Mouse (Mus musculus): ENCODE results near the gene Zswim8. TPM values are rescaled to one million over a fixed set of nuclear protein-coding genes. Genes with fewer than 3 reads are reported as not detected.

The Zswim8 gene
- total RNA-seq, 2 experiments from 2014 or later = 165 to 186 TPM

DNA sequence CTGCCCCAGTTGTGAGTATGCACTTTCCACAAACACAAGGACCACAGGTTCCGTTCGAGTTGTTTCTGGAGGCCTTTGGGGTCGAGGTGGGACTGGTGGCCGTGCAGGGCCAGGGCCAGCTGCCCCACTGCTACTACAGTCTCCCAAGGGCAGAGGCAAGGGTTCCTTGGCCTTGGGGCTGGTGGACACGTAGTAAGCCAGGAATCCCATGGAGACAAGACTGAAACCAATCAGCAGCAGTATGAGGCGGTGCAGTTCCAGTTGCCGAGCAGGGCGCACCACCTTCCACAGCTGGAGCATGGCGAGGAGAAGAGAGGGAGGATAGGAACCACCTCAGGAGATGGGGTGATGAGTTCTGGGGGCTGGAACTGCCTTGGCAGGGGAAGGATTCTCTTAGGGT lies 22.5 kb downstream of the Zswim8 start:
- DNase-seq (ENCODE audit: low spot score in 2 of 2) = no peak

DNA sequence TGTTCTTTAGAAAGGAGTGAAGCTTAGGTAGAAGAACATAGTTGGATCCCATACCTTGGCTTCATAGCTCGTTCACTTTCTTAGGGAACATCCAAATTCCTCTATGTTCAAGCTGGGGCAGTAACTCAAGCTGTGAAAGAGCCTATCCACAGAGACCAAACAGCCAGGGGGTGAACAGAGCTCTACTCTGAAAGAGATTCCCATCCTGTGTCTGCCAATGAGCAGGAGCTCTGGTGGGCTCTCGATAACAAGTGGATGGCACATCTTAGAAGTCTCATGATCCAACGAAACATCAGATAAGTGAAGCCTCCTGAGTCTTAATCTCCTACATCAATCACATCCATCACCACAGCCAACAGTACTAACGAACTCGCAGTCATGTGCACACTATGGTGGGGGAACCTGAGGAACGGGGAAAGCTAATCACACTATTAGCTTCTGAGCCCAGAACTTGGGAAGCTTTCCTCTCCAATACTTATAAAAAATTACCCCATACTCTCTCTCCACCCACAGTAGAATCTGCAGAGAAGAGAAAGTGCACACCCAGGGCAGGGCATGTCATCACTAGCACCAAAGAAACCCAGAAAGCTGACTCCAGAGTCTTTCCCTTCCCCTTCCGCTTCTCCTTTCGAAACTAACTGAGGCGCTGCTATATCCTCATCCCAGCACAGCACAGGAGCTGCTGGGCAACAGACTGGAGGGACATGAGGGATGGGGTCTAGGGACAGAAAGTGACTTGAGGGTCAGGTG lies 23.7 kb downstream of the Zswim8 start:
- no peak for DNase-seq (ENCODE audit: low spot score in 2 of 2)

DNA sequence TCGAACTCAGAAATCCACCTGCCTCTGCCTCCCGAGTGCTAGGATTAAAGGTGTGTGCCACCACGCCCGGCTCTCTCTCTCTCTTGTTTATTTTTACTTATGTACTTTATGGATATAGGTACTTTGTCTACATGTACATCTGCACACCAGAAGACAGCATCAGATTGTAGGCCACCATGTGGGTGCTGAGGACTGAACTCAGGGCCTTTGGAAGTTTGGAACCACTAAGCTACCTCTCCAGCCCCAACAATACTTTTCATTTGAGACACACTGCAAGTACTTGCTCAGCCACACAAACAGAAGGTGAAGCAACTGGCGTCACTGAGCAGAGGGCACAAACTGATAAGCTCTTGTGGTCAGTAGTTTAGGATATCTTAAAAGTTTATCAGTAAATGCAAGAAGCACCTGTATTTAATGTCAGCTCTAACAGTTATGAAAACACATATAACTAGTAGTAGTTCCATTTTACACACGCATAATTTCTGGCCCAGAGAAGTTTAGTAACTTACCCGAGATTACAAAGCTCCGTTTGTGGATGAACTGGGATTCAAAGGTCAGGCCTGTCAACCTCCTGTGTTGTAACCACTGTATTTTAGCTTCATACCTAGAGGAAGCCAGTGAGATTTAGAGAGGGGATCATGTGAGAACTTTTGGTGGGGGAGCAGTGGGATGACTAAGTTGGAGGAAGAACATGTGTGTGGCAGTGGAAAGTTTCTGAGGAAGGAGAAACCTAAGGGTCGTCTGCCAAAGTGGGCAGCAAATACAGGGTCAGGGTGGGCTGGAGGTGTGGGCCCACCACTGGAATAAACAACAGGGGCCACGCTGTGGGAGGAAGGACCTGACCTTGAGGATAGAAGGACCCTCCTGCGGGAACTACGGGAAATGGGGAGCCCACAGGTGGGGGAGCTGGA lies 25.9 kb downstream of the Zswim8 start:
- no peak for DNase-seq (ENCODE audit: low spot score in 2 of 2)

DNA sequence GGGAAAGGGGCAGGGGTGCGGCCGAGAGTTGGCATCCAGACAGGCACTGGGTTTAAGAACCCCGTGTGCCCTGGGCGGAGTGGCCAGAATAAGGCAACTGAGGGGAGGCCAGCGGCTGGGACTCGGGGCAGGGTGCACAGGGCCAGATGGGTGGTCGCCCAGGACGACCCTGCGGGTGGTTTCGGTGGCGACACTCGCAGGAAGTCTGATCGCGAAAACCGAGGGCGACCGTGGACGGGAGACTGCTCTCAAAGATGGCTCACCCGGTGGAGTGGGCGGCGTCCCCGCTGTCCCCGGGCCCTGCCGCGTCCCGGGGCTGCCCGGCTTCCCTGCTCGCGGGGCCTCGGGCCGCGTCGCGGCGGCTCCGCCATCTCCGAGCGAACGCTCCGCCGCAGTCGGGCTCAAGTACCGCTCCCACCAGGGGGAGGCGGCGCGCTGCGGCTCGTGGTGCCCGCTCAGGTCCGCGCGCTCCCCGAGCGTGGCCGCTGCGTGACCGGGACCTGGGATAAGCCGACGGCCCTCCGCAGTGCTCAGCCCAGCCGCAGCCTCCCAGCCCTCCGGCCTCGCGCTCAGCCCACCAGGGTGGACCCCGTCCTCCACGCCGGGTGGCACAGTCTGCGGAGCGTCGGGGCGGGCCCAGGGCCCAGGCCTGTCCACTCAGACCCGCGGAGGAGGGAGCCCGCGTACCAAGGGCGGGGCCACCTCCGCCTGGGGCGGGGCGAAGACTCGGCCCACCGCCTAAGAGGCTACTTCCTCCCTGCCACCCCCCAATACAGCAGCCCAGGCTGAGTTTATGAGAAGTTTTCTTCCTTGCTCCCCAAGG lies 26.8 kb downstream of the Zswim8 start, which contains the start of gene Ndst2:
TSS of gene Ndst2 (minus strand) at position 611 of the 823 bp plus-strand sequence.
- peak; percentile 76 to 83 for DNase-seq (ENCODE audit: low spot score in 2 of 2)

DNA sequence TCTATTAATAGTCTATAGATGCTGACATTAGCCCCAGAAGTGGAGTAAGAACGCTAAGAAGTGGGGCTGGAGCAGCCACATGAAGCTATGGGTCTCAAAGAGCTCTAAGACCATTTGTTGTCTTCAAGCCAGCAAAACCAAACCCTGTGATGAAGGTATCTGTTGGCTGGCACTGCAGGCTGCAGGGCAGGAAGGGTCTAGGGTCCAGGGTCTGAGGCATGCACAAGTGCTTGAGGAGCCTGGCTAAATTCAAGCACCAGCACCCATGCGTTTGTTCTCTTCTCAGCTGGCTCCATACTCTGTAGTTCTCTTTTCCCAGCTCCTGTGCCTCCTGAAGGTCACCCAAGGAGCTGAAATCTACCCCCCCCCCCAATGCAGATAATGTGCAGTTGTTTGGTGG lies 27.7 kb downstream of the Zswim8 start:
- no peak for DNase-seq (ENCODE audit: low spot score in 2 of 2)

DNA sequence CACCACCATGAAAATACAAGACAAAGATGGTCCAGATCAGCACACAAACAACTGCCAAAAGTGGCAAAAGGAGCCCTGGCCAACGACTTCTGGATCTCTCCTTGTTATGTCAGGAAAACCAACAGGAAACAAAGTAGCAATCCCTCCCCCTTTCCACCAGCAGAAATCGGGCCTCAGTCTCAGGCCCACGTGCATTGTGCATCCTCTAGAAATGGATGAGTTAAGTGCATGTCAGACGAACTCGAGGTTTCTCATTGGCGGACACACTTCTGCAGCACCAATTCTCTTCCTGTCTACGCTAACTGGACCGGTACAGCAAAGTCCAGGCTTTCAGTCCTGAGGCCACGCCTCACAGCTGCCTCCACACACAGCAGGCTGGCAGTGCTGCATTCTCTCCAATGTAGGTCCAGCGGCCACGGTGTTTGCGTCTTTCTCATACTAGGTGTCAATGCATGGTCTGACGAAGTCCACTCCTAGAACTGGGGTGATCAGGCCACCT lies 28.6 kb downstream of the Zswim8 start:
- DNase-seq (ENCODE audit: low spot score in 2 of 2) = no peak

DNA sequence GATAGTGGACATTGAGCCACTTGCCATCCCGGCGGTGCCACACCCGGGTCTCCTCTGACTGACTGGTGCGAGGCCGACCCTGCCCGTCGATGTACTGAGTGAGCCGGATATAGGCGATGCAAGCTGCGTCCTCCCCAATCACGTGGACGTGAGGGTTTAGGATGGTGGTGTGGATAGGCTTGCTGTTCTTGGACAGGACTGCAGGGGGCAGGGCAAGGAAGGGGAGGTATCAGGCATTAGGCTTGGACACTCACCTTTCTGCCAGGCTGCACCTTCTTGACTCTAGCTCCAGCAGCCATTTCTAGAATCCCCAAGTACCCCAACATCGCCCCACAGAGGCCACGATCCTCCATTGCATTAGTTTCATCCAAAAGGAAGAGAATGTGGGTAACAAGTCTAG lies 30.0 kb downstream of the Zswim8 start:
- DNase-seq (ENCODE audit: low spot score in 2 of 2) = no peak

DNA sequence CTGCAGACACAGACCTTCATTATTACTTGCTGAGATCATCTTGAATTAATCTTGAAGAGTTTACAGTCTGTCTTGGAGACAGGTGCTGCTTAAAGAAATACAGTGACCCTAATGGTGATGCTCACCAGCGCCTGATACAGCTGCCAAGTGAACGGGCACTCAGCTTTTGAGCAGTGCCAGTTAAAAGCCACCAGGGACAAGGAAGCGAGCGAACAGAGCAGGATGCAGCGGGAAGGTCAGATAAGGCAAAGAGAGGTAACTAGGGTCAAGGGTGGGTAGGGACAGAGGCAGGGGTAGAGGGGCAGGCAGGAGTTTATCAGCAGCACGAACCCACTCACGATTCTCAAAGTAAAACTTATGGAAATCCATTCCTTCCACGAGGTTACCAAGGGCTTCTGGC lies 31.2 kb downstream of the Zswim8 start:
- DNase-seq (ENCODE audit: low spot score in 2 of 2) = no peak

DNA sequence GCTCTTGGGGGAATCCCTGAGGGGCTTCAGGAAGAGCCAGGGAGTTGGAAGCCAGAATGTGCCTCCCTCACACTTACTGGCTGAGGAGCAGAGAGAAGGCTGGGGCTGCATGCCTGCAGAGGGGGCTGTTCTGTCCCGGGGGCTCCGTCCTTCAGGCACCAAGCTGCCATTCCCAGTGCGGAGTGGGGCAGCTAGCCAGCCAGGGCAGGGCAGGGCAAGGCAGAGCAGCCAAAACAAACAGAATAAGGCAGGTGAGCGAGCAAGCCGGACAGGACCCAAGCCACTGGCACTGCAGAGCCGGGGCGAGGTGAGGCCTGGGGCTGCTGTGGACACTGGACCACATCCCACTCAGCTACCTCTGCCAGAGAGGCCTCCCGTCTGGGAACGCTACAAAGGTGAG lies 33.9 kb downstream of the Zswim8 start:
- no peak for DNase-seq (ENCODE audit: low spot score in 2 of 2)

DNA sequence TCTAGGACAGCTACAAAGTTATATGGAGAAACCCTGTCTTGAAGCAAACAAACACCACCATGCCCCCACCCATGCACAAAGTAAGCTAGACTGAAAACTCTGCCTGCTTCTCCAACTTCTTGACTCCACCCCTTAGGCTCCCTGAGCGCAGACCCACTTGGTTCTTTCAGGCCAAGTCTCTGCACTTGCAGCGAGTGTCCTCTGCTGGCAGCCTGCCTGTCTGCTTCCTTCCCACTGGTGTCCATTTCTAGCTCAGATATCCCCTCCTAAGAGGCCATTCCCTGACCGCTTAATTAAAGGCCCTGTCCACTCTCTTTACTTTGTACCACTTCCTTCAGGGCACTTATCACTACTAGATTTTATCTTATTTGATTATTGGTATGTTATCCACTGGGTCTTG lies 36.3 kb downstream of the Zswim8 start:
- DNase-seq (ENCODE audit: low spot score in 2 of 2) = no peak

DNA sequence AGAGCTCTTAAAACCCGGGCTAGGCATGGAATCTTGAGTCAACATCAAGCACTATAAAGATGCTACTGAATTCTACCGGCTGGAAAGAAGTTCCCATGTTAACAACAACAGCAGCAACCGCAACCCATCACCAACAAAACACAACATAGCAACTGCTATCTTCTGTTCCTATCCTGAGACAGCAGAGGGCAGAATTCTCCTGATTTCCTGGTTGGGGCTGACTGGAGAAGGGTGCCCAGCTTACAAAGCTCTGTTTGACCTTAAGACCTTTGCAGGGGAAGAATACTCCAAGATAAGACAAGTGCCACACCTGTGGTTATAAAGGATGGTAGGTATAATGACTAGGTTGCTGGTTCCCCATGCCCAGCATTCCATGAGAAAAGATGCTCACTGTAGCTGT lies 39.6 kb downstream of the Zswim8 start:
- no peak for DNase-seq (ENCODE audit: low spot score in 2 of 2)

DNA sequence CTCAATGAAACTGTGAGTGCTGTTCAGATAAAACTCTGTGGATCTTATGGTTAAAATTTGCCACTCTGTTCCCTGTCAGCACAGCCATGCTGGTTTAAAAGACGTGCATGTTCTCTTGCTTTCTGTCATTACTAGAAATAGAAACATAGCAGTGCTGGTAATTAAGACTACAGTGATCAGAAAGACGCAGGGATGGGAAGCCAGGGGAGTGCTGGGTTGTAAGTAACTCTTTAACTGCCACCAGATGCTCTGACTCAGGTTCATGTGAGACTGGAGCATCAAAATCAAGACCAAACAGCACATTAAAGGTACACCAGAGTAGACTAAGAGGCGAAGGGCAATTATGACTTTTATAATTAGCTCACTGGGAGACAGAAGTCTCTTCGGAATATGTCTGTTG lies 41.0 kb downstream of the Zswim8 start:
- no peak for DNase-seq (ENCODE audit: low spot score in 2 of 2)

DNA sequence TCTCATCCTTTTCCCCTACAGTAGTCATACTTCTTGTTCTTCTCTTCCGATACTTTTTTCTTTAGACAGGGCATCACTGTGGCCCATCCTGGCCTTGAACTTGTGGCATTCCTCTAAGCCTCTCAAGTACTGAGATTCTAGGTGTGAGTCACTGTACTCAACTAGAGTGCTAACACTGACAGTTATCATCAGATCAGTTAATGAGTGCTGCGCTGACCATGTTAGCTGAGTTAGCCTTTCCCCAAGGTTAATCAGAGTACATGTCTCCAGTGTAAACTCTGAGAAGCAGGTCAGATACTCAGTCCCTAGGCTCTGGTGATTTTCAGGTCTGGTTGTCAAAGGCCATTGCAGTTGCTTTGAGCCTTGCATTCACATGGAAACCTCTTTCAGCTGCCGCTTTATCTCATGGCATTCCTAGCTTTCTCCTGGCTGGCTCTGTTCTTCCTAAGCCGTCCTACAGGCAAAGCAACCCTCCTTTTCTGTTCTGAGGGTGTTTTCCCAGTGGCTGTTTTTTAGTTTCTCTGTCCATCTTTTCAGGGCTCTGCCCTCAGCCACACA lies 42.2 kb downstream of the Zswim8 start:
- DNase-seq (ENCODE audit: low spot score in 2 of 2) = no peak

DNA sequence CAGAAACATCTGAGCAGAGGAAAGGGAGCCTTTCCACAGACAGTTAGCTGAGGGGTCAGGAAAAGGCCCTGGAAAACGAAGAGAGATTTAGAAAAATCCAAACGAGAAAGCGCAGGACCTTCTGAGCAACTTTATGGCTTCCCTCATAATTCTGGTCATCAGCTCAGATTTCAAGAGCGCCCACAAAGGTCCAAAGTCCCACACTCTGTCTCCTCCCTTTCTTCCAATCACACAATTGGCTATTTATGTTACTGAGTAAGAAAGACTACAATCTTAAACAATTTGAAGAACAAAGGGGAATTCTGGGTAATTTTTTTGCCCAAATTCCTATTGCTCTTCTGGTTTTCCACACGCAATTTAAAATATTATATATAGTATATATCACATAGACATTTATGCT lies 43.2 kb downstream of the Zswim8 start:
- no peak for DNase-seq (ENCODE audit: low spot score in 2 of 2)

DNA sequence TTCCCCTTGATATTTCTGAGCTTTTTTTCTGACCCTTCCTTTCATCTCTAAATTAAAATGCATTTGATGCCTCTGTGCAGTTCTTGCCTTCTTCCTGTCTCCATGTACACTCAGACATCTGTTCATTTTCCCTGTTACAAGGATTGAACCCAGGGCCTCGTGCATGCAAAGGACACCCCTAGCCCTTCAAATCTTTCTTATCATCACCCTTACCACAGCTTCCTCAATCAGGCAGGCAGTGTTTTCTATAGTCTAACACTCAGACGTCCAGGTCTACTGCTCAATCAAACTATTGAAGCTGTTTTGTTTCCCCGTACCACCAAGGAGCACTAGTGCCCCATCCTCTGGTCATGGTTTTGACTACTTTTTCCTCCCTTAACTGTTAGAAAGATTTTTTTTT lies 46.4 kb downstream of the Zswim8 start:
- no peak for DNase-seq (ENCODE audit: low spot score in 2 of 2)

DNA sequence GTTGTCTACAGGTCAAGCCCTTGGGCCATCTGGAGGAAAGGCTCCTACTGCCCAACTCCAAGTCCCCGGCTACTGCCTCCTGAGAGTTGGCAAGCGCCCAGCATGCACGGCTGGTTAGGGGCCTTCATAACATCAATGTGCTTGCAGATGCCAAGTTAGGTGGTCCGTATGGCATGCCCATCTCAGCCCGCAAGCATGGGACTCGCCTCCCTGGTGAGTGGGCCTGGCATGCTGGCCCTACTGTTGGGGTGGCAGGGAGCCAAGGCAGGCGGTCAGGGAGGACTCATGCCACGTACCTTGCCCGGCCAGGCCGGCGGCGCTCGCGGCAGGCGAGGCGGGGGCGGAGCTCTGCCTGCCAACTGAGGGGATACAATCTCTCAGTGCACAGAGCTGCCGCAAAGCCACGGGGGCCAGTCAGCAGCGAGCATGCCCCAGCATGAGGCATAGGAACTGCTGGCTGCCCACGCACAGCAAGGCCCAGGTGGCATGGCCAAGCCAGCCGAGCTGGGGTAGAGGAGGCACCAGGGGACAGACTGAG lies 50.1 kb downstream of the Zswim8 start:
- no peak for DNase-seq (ENCODE audit: low spot score in 2 of 2)

DNA sequence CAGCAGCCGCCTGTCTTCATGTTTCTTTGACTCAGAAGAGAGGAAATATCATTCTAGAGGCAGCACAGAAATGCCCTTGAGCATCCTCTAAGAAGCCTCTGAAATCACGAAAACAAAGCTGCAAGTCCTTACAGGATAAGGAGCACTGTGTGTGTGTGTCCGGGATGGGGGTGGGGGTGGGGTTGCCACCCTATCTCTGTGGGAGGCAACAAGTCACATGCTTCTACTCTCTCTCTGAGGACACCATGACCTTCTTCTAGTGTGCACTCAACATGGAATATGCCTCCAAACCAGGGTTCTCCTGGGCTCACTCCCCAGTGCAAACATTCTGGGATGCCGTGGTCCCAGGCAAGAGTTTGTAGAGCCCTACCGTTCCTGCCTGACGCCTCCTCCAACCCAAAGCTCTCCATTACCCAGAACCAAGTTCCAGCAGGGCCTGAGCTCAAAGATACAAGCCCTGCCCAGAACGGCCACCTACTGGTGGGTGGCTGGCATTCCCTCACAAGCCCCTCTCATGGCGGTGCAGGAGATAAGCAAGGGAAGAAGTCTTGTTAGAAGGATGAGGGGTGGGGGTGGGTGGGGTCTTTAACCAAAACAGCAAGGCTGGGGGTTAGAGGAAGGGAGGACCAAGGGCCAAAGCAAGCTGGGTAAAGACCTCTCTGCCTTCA lies 51.5 kb downstream of the Zswim8 start:
- DNase-seq (ENCODE audit: low spot score in 2 of 2) = no peak

DNA sequence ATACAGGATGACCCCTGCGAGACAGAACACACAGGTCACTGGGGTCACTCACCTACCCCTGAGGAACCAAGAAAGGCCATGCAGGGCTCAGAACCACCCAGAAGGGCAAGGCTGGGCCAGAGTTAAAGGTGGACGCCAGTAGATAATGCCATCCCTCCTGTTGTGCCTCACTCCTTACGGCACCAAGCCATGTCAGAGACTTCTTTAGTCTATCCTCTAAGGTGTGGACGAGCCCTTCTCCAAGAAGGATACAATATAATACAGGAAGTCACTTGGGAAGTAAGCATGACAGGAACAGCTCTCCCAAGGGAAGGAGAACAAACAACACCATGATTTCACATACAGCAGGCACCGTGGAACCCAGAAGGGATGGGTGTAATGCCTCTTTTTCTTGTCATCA lies 57.6 kb downstream of the Zswim8 start:
- DNase-seq (ENCODE audit: low spot score in 2 of 2) = no peak

DNA sequence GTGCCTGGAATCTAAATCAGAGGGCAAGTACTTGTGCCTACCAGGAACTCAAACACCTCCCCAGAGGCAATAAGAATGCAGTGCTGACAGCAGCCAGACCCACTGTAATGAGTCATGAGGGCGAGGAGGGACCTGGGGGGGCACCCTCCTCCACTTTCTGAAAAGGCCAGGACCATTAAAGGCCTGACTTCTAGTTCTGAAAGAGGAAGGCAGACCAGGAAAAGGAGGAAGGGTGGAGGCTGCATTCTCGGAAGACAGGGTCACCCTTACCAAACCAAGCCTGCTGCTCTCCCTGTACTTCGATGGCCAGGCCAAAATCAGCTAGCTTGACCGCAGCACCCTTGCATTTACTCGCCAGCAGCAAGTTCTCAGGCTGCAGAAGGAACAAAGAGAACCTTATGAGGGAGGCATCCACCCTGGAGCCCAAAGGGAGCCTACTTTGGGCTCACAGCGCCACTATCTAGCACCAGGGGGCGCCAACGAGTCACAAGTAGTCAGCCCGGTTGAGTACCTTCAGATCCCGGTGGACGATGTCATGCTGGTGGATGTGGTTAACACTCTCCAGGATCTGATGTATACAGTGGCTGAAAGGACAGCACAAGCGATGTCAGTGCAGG lies 58.4 kb downstream of the Zswim8 start:
- DNase-seq (ENCODE audit: low spot score in 2 of 2) = peak; percentile 73 to 94

DNA sequence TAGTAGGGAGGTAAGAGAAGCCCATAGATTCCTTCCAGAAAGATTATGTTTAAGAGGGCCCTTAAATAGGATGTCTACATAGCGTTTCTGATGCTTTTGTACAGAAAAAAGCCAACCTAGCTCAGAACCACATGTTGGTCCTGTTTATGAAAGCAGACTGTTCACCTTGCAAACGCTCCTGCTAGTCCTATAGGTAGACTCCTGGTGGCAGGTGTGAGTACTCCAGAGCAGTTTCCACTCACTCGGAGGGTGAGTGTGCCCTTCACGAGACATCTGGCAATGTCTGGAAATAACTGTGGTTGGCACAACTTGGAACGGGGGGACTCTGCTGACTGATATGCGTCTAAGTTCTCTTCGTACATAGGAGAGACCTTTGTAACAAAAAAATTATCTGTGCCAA lies 60.6 kb downstream of the Zswim8 start:
- no peak for DNase-seq (ENCODE audit: low spot score in 2 of 2)

Measured in layer of hippocampus, adult 18-20 months (tissue).